Mouse (Mus musculus): Measurements from ENCODE around the gene Mgst2. TPM values are rescaled to one million over a fixed set of nuclear protein-coding genes. Genes with fewer than 3 reads are reported as not detected.

Mgst2 gene
- total and polyA plus RNA-seq, 3 experiments = 0.69 to 3.1 TPM; not detected in 1

- no peaks in the 10 kb centered on the region for H3K36me3 ChIP-seq (ENCODE audit: control insufficient read depth in 1 of 2, insufficient read depth in 2 of 2, low read length in 2 of 2)
- H3K27me3 ChIP-seq (ENCODE audit: control insufficient read depth in 1 of 2, insufficient read depth in 2 of 2, low read length in 2 of 2) = peaks cover 0 to 2% of the 10 kb centered on the region in 2 experiments; a peak in 3 of 4 replicates
- no peak overlapping the region for H3K9ac ChIP-seq (ENCODE audit: control insufficient read depth, low read depth, low read length, poor library complexity, severe bottlenecking)
- H3K79me2 ChIP-seq (ENCODE audit: control insufficient read depth, insufficient read depth, low read length, poor library complexity) = no peaks in the 10 kb centered on the region
- H3K4me3 ChIP-seq (ENCODE audit: control insufficient read depth in 1 of 2, insufficient read depth in 1 of 2, low read depth in 2 of 2, low read length in 2 of 2) = no peak overlapping the region
- no peak overlapping the region for H3K27ac ChIP-seq (ENCODE audit: control insufficient read depth, low read depth, low read length)
- no peak for DNase-seq (ENCODE audit: low read depth, low spot score)
- H3K4me1 ChIP-seq (ENCODE audit: control insufficient read depth in 1 of 2, insufficient read depth in 2 of 2, low read length in 2 of 2) = no peaks in the 10 kb centered on the region
- TF ChIP-seq KAT2A (conservative IDR thresholded peaks at IDR 0.05; ENCODE audit: low read depth, low read length) (no peak), SIN3A (IDR thresholded peaks at IDR 0.05; ENCODE audit: low read length) (no peak), SMC3 (IDR thresholded peaks at IDR 0.05; ENCODE audit: low read depth, low read length) (no peak), MEF2A (IDR thresholded peaks at IDR 0.05; ENCODE audit: extremely low read depth, insufficient replicate concordance, low read depth, low read length, poor library complexity, severe bottlenecking) (no peak), MAX (IDR thresholded peaks at IDR 0.05; ENCODE audit: low read length) (no peak), ZKSCAN1 (IDR thresholded peaks at IDR 0.05; ENCODE audit: low read depth, low read length) (no peak), POLR2AphosphoS5 (IDR thresholded peaks at IDR 0.05; ENCODE audit: borderline replicate concordance, low read depth, low read length) (no peak), CTCF (IDR thresholded peaks at IDR 0.05 in 2 of 3, conservative IDR thresholded peaks at IDR 0.05 in 1 of 3; ENCODE audit: control insufficient read depth in 1 of 3, insufficient read depth in 1 of 3, low read depth in 2 of 3, low read length in 3 of 3, poor library complexity in 1 of 3, severe bottlenecking in 1 of 3) (no peak), TAL1 (IDR thresholded peaks at IDR 0.05; ENCODE audit: low read length) (no peak), USF1 (IDR thresholded peaks at IDR 0.05; ENCODE audit: low read depth, low read length) (no peak), MXI1 (IDR thresholded peaks at IDR 0.05; ENCODE audit: low read depth, low read length) (no peak), MYB (IDR thresholded peaks at IDR 0.05; ENCODE audit: low read depth, low read length) (no peak), ZC3H11A (IDR thresholded peaks at IDR 0.05; ENCODE audit: low read depth, low read length) (no peak), TCF12 (IDR thresholded peaks at IDR 0.05; ENCODE audit: low read depth, low read length) (no peak), CHD2 (IDR thresholded peaks at IDR 0.05; ENCODE audit: low read length) (no peak), POLR2AphosphoS2 (IDR thresholded peaks at IDR 0.05; ENCODE audit: low read length) (no peak), MYC (IDR thresholded peaks at IDR 0.05; ENCODE audit: low read depth, low read length) (no peak), ZNF384 (IDR thresholded peaks at IDR 0.05; ENCODE audit: low read depth, low read length) (no peak), ELF1 (IDR thresholded peaks at IDR 0.05; ENCODE audit: low read depth, low read length) (no peak)
- H3K9me3 ChIP-seq (replicated peaks; ENCODE audit: insufficient read depth, low read length) = no peaks in the 10 kb centered on the region
Observed at GRCm38 (mm10) chr3:51623956-51624355, 36.2 kb upstream of the Mgst2 start.

DNA sequence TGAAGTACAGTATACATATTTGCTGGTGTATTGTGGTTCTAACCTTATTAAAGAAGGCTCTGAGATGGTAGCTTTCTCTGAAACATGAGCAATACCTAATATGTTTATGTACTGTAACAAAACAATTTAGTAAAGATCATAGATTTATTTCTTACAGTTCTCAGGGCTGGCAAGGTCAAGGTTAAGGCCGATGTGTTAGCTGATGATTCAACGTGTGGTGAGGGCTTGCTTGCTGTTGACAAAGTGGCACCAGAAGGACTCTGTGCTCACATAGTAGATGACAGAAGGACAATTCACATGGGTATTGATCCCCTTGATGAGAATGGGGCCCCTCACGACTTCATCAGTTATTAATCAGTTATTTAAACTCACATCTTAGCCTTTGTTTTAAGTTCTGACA is 32.4 kb upstream of the Mgst2 start:
- no peak overlapping the region for H3K27ac ChIP-seq (ENCODE audit: control insufficient read depth, low read depth, low read length)
- TF ChIP-seq USF1 (IDR thresholded peaks at IDR 0.05; ENCODE audit: low read depth, low read length) (no peak), USF2 (IDR thresholded peaks at IDR 0.05; ENCODE audit: borderline replicate concordance in 1 of 2, insufficient read depth in 1 of 2, low read depth in 1 of 2, low read length in 2 of 2) (no peak), NRF1 (IDR thresholded peaks at IDR 0.05; ENCODE audit: insufficient read depth, low read depth, low read length, poor library complexity, severe bottlenecking) (no peak), POLR2AphosphoS2 (IDR thresholded peaks at IDR 0.05; ENCODE audit: low read length) (no peak), NELFE (IDR thresholded peaks at IDR 0.05; ENCODE audit: low read depth, low read length) (no peak), MYB (IDR thresholded peaks at IDR 0.05; ENCODE audit: low read depth, low read length) (no peak), JUND (IDR thresholded peaks at IDR 0.05; ENCODE audit: low read depth, low read length) (no peak), GATA1 (IDR thresholded peaks at IDR 0.05; ENCODE audit: low read depth, low read length) (no peak), SMC3 (IDR thresholded peaks at IDR 0.05; ENCODE audit: low read depth, low read length) (no peak), ELF1 (IDR thresholded peaks at IDR 0.05; ENCODE audit: low read depth, low read length) (no peak)
- no peaks in the 10 kb centered on the region for H3K36me3 ChIP-seq (ENCODE audit: control insufficient read depth in 1 of 2, insufficient read depth in 2 of 2, low read length in 2 of 2)
- no peak for DNase-seq (ENCODE audit: low read depth, low spot score)
- no peaks in the 10 kb centered on the region for H3K9me3 ChIP-seq (replicated peaks; ENCODE audit: insufficient read depth, low read length)
- H3K4me1 ChIP-seq (ENCODE audit: control insufficient read depth in 1 of 2, insufficient read depth in 2 of 2, low read length in 2 of 2) = no peaks in the 10 kb centered on the region
- no peak overlapping the region for H3K4me3 ChIP-seq (ENCODE audit: control insufficient read depth in 1 of 2, insufficient read depth in 1 of 2, low read depth in 2 of 2, low read length in 2 of 2)
- no peaks in the 10 kb centered on the region for H3K79me2 ChIP-seq (ENCODE audit: control insufficient read depth, insufficient read depth, low read length, poor library complexity)
- H3K9ac ChIP-seq (ENCODE audit: control insufficient read depth, low read depth, low read length, poor library complexity, severe bottlenecking) = no peak overlapping the region
- peaks cover 1 to 2% of the 10 kb centered on the region in 2 experiments for H3K27me3 ChIP-seq (ENCODE audit: control insufficient read depth in 1 of 2, insufficient read depth in 2 of 2, low read length in 2 of 2)
